Mouse (Mus musculus): ENCODE measurements around the gene Ecm2.

DNA sequence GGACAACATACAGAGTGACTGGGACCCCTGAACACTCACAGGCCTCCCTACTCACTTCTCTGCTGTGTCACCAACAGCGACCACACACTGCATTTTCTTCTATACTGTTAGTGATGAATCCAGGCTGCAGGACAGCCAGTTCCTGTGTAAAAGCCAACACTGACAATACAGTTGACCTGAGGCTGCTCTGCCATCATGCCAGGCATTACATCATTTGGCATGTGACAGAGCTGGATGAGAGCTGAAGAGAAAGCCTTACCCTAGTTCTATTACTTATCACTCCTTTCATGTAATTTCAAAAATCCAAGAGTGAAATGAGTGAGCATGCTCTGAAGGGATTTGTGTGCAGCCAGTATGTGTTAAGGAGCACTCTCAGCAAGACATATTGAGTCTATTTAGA lies 51.6 kb downstream of the Ecm2 start:
- TF ChIP-seq GATA1 (IDR thresholded peaks at IDR 0.05; ENCODE audit: low read length), result no peak
- TF ChIP-seq TAL1 (IDR thresholded peaks at IDR 0.05; ENCODE audit: low read length), result no peak
